Mouse (Mus musculus): ENCODE results near the gene Mylpf. TPM values are rescaled to one million over a fixed set of nuclear protein-coding genes. Genes with fewer than 3 reads are reported as not detected.
A peak's percentile ranks its signal among the peaks of the same experiment; 100 is the strongest.

Gene Mylpf
- polyA plus RNA-seq, 1 experiment from 2014 or later, result 27.7 TPM

DNA sequence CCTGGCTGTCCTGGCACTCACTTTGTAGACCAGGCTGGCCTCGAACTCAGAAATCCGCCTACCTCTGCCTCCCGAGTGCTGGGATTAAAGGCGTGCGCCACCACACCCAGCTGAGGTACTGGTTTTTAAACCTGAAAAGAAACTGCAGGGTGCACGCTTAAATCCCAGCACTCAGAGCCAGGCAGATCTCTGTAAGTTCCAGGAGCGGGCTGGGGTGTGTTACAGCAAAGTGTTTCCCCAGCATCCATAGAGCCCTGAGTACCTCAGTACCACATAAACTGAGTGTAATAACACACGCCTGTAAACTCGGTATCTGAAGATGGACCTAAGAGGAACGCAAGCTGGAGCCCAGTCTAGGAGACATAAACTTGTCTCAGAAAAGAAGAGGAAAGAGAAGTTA is 21.3 kb upstream of the Mylpf start:
- Histone ChIP-seq H3K4me2 (no peak overlapping the region), H3K9ac (no peak overlapping the region), H3K36me3 (peaks cover 18% of the 10 kb centered on the region), H3K27me3 (no peaks in the 10 kb centered on the region), H3K4me3 (no peak overlapping the region), H3K9me3 (no peaks in the 10 kb centered on the region), H3K4me1 (replicated peaks) (no peaks in the 10 kb centered on the region), H3K27ac (replicated peaks) (no peak overlapping the region)
- no peak for ATAC-seq (ENCODE audit: low read depth)
- 73% methylated on average over 10 of the region's 10 CpGs for WGBS

DNA sequence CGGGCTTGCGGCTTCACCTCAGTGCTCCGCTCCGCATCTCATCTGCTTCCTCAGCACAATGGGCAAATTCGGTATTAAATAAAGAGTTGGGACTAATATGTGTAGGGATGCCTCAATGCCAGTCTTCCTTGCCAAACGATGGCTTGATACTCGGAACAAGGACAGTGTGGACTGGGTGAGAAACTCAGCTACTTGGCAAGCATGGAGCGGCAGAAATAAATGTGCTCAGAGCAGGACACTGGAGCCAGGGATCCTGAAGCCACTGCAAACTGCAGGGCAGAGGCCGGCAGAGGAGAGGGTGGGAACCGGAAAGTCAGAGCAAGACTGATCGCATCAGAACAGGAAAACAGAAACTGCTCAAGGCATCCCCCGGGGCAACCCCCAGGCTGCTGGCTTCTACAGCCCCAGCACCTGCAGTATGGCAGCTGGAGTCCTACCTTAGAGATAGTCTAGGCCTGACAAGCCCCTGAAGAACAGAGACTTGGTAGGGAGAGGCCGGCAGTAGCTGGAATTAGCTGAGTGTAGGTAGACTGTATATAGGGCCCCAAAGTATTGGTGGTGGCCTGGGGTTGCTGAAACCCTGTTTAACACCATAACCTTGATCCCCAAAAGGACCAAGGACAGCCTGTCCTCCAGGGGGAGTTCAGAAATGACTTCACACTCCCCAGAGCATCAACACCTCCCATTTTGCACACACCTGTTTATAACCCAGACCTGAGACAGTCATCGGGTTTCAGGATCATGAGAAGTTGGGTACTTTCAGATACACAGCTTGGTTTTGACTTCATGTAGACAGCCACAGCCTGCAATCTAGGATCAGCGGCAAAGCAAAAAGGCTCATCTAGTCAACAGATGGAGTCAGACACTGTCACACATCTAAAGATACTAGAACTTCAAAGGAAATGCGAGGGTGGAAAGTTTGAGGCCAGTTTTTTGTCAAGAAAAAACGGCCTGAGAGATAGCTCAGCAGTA is 20.1 kb upstream of the Mylpf start:
- Histone ChIP-seq H3K4me3 (no peak overlapping the region), H3K27me3 (no peaks in the 10 kb centered on the region), H3K4me2 (no peak overlapping the region), H3K9me3 (no peaks in the 10 kb centered on the region), H3K36me3 (peaks cover 30% of the 10 kb centered on the region), H3K4me1 (replicated peaks) (peaks cover 8% of the 10 kb centered on the region; the same call in 1 of the 2 replicates), H3K27ac (replicated peaks) (no peak overlapping the region), H3K9ac (no peak overlapping the region)
- WGBS, result 85% methylated on average over 17 of the region's 17 CpGs
- no peak for ATAC-seq (ENCODE audit: low read depth)

DNA sequence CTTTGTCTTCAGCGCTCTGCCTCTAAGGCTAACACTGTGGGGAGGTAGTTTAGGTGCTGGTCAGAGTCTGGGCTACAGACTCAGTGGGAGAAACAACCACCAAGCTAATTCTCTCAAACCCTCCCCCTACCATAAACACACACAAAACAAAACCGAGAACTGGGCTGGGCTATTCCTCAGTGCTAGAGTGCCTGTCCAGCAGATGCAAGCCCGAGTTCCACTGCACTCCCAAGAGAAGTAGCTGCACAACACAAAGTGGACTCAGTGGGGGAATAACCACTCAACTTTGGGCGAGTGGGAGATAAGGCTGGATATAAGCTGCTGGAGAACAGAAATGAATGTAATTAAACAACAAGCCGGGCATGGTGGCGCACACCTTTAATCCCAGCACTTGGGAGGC is 18.0 kb upstream of the Mylpf start:
- Histone ChIP-seq H3K4me1 (replicated peaks) (peaks cover 26% of the 10 kb centered on the region), H3K27ac (replicated peaks) (no peak overlapping the region), H3K27me3 (no peaks in the 10 kb centered on the region), H3K4me3 (no peak overlapping the region), H3K9ac (no peak overlapping the region), H3K4me2 (no peak overlapping the region), H3K9me3 (no peaks in the 10 kb centered on the region), H3K36me3 (peaks cover 41% of the 10 kb centered on the region)
- no peak for ATAC-seq (ENCODE audit: low read depth)
- 77% methylated on average over 6 of the region's 6 CpGs for WGBS

DNA sequence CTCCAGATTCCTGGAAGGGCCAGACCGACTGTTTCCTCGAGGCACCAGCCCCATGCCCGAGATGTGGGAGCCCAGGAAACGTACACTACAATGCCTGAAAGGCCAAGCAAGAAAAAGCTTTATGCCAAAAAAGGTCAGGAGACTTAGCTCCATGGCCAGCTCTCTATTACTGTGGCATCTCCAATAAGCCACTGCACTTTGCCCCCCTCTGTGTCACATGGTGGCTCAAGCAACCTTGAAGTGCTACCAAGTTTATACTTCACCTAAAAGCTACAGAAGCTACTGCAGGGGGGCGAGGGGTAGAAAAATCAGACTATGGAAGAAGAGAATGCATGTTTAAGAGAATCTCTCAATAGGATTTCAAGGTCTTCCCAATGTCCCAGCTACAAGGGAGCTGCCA is 15.7 kb upstream of the Mylpf start:
- H3K27me3 ChIP-seq, result no peaks in the 10 kb centered on the region
- H3K4me1 ChIP-seq (replicated peaks), result peaks cover 34% of the 10 kb centered on the region
- WGBS, result 93% methylated on average over 5 of the region's 5 CpGs
- H3K27ac ChIP-seq (replicated peaks), result no peak overlapping the region
- H3K4me2 ChIP-seq, result no peak overlapping the region
- ATAC-seq (ENCODE audit: low read depth), result no peak
- no peaks in the 10 kb centered on the region for H3K9me3 ChIP-seq
- no peak overlapping the region for H3K9ac ChIP-seq
- peaks cover 55% of the 10 kb centered on the region for H3K36me3 ChIP-seq
- H3K4me3 ChIP-seq, result no peak overlapping the region

DNA sequence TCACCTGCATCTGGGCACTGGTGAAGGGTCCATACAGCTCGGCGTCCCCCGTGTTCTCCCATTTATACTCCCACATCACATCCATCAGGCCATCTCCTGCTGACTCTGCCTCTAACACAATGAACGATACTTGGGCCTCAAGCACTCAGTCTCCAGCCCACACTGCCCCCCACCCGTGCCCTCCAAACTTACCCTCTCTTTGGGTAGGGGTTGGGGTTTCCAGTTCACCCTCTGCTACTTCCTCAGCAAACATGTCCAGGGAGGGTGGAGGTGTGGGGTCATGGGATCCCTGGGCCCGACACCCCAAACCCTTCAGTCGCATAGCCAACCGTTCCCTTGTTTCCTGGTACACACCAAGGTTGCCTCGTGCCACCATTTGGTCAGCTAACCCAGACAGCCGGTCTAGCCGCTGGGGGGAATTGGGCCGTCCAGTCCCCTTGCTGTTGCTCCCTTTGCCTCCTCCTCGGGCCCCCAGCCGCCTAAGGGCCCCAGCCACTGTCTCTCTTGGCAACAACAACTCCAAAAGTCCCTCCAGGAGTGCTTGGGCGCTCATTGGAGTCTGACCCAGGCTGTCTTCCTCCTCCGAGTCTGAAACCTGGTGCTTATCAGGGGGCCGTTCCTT is 14.6 kb upstream of the Mylpf start:
- WGBS, result 93% methylated on average over 17 of the region's 17 CpGs

DNA sequence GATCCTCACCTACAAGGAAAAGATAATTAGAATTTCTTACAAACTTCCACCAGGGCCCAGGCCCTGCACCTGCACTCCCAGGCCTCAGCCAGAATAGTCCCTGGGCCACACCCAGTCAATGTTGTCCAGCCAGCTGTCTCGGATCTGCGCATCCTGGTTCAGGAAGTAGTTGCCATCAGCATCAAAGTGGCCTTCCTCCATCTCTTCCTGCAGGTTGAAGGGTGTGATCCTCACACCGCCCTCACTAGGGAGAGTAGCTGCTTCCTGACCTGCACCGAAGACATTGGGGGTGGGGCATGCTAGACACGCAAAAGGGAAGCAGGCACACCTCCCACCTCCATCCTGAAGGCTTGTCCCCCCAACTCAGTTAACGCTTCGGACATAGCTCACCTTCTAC is 14.1 kb upstream of the Mylpf start:
- H3K4me3 ChIP-seq, result peak overlapping the region; percentile 73
- H3K9me3 ChIP-seq, result no peaks in the 10 kb centered on the region
- WGBS, result 77% methylated on average over 7 of the region's 7 CpGs
- no peak for ATAC-seq (ENCODE audit: low read depth)
- no peaks in the 10 kb centered on the region for H3K27me3 ChIP-seq
- peak overlapping the region; percentile 77 for H3K4me2 ChIP-seq
- peaks cover 34% of the 10 kb centered on the region for H3K4me1 ChIP-seq (replicated peaks)
- H3K9ac ChIP-seq, result peak overlapping the region; percentile 81
- H3K27ac ChIP-seq (replicated peaks), result no peak overlapping the region
- peaks cover 72% of the 10 kb centered on the region for H3K36me3 ChIP-seq

More for the DNA sequence above, 14.6 kb upstream of the Mylpf start:
- Histone ChIP-seq H3K4me2 (peak overlapping the region; percentile 77), H3K9me3 (no peaks in the 10 kb centered on the region), H3K36me3 (peaks cover 67% of the 10 kb centered on the region), H3K4me3 (peak overlapping the region; percentile 73; the same call in 1 of the 2 replicates), H3K27me3 (no peaks in the 10 kb centered on the region), H3K27ac (replicated peaks) (no peak overlapping the region), H3K4me1 (replicated peaks) (peaks cover 34% of the 10 kb centered on the region), H3K9ac (no peak overlapping the region)
- ATAC-seq (ENCODE audit: low read depth), result no peak

DNA sequence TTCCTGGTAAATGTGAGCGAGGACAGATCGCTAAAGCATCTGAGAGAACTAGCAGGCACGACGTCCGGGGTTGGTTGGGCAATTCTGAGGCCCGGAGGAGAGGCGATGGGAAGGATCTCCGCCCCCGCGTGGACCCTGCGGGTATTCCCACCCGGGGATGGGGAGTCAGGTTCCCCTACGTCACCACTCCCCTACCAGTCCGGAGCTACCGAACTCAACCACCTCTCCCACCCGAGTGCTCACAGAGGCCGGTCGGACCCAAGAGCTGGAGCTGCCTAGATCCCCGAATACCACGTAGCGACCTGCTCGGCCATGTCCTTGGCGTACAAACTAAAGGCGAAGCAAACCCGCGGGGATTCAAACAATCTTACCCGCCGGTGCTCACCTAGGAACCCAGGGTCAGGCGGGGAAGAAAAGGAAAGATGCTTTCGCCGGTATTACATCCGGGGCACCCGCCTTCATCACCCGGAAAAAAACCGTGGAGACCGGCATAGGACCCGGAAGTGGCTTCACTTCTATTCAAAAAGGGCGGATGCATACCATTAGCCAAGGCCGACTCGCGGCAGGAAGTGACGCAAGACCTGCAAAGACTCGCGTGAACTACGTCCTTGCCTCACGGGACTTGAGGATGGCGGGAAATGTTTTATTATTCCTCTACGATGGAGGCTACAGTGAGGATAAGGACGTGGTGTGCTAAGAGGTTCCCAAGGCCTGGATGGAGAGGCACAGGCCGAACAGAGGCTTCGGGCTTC is 13.0 kb upstream of the Mylpf start, which contains the start of gene Cd2bp2:
Gene Cd2bp2, minus strand, starts transcription at position 507 of the 752 bp plus-strand sequence.
- peak within 1 kb of the TSS; percentile 77 for H3K4me2 ChIP-seq
- peak within 1 kb of the TSS; percentile 81 for H3K9ac ChIP-seq
- H3K27me3 ChIP-seq, result no peaks in the 10 kb centered on the region
- peaks cover 79% of the 10 kb centered on the region for H3K36me3 ChIP-seq
- peak within 1 kb of the TSS; percentile 90 for H3K27ac ChIP-seq (replicated peaks)
- ATAC-seq (ENCODE audit: low read depth), result peak; percentile 95
- under 1% methylated on average over 51 of the region's 51 CpGs for WGBS
- H3K9me3 ChIP-seq, result no peaks in the 10 kb centered on the region
- H3K4me1 ChIP-seq (replicated peaks), result peaks cover 34% of the 10 kb centered on the region
- peak within 1 kb of the TSS; percentile 73 for H3K4me3 ChIP-seq

DNA sequence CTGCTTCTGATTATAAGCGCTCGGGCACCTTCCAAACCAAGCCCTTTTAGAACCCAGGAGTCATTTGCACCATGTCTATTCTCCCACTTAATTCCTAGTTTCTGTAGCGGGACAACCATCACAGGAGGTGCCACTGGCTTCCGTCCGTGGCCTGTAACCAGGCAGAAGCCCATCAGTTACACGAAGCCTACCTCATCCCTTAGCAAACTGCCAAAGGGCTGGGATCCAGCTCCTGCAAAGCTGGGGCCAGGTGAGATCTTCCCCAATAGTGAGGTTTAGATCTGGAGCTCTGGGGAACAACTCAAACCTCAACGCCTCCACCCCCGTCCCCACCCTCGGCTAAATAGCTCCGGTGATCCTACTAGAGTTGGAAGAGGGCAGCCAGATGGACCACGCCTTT is 12.2 kb upstream of the Mylpf start:
- H3K4me2 ChIP-seq, result peak overlapping the region; percentile 75
- peaks cover 81% of the 10 kb centered on the region for H3K36me3 ChIP-seq
- WGBS, result 63% methylated on average over 11 of the region's 11 CpGs
- no peaks in the 10 kb centered on the region for H3K9me3 ChIP-seq
- H3K4me3 ChIP-seq, result peak overlapping the region; percentile 73
- H3K9ac ChIP-seq, result peak overlapping the region; percentile 80
- ATAC-seq (ENCODE audit: low read depth), result no peak
- H3K4me1 ChIP-seq (replicated peaks), result peaks cover 34% of the 10 kb centered on the region
- peak overlapping the region; percentile 89 for H3K27ac ChIP-seq (replicated peaks)
- no peaks in the 10 kb centered on the region for H3K27me3 ChIP-seq

DNA sequence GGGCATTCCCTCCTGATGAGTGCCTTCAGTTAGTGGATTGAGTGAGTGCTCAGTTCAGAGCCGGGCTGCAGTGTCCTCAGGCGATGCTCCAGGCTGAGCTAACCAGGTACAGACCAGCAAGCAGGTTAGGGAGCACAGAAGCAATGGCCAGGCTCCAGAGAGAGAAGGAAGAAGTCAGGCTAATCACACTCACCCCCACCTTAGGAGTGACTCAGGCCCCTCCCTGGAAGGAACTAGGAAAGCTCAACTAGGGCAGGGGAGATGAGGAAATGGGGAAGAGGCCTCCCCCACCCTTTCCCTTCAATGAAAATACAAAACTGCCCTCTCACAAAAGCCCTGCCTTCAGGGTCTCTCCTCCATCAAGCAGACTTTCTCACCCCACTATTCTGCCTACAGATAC is 2.1 kb upstream of the Mylpf start:
- Histone ChIP-seq H3K4me1 (replicated peaks) (peaks cover 39% of the 10 kb centered on the region), H3K4me3 (peak overlapping the region; percentile 98), H3K4me2 (peak overlapping the region; percentile 98), H3K36me3 (peaks cover 29% of the 10 kb centered on the region), H3K9me3 (no peaks in the 10 kb centered on the region), H3K9ac (peak overlapping the region; percentile 91), H3K27me3 (no peaks in the 10 kb centered on the region), H3K27ac (replicated peaks) (no peak overlapping the region)
- WGBS, result 68% methylated on average over 2 of the region's 2 CpGs
- ATAC-seq (ENCODE audit: low read depth), result no peak

DNA sequence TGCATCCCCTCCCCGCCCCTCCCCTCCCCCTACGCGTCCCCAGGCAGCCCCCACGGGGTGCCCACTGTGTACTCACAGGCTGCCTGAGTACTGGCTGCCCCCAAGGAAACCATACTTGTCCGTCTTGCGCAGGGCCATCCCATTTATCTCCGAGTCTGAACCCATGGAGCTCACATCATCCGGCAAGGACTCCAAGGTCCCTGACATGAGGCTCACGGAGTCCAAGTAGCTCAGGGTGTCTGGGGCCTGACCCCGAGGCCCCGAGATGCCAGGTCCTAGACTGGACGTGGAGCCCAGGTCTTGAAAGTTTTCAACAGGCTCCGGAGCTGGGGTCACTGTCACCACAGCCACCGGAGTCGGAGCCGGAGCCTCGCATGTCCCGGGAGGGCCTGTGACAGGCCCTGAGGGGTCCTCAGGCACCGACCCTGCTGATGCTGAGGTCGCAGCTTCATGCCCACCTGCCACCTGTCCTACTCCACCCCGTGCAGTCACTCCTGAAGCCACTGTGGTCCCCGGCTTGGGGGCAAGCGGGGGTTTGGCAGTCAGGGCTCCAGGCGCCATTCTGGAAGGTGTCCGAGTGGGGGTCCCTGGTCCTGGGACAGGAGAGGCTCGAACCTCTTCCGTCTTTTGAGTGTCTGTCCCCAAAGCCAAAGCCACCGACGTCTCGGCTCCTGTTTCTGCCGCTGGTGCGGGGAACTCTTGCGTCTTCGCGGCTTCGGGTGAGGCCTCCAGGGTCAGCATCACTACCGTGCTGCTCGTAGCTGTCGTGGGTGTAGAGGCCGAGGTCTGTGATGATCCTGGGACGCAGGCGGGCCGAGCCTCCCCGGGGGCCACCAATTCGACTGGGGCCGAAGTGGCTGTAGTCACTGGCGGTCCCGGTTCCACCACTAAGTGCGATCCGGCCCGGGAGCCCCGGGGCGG is 1.1 kb upstream of the Mylpf start:
- Histone ChIP-seq H3K4me1 (replicated peaks) (peaks cover 39% of the 10 kb centered on the region), H3K36me3 (peaks cover 20% of the 10 kb centered on the region), H3K9me3 (no peaks in the 10 kb centered on the region), H3K4me3 (peak overlapping the region; percentile 98), H3K4me2 (peak overlapping the region; percentile 98), H3K9ac (peak overlapping the region; percentile 91), H3K27me3 (no peaks in the 10 kb centered on the region), H3K27ac (replicated peaks) (peak overlapping the region; percentile 89)
- under 1% methylated on average over 52 of the region's 53 CpGs for WGBS
- 0 out of 2 replicates have a peak, but pooled peaks have one; percentile 7 for ATAC-seq (ENCODE audit: low read depth)

DNA sequence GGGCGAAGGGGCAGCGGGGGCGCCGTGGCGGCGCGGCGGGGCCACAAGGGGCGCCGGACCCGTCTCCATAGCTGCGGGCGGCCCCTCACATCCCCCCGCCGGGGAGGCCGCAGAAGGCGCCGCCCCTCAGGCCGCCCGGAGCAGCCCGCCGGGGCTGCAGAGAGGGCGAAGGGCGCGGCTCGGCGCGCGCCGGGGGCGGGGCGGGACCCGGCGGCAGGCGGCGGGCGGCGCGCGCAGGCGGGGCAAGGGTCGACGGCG is 466 bp upstream of the Mylpf start, which contains the start of gene Tbc1d10b:
Gene Tbc1d10b, minus strand, starts transcription at position 174 of the 258 bp plus-strand sequence.
- Histone ChIP-seq H3K9me3 (no peaks in the 10 kb centered on the region), H3K36me3 (peaks cover 14% of the 10 kb centered on the region), H3K27me3 (no peaks in the 10 kb centered on the region), H3K4me3 (peak within 1 kb of the TSS; percentile 98), H3K4me1 (replicated peaks) (peaks cover 39% of the 10 kb centered on the region), H3K4me2 (peak within 1 kb of the TSS; percentile 98), H3K27ac (replicated peaks) (peak within 1 kb of the TSS; percentile 91), H3K9ac (peak within 1 kb of the TSS; percentile 91)
- 0 out of 2 replicates have a peak, but pooled peaks have one; percentile 1 for ATAC-seq (ENCODE audit: low read depth)
- WGBS, result 0% methylated on average over 18 of the region's 44 CpGs
